Mouse (Mus musculus): ENCODE data around the gene Atpaf2.

DNA sequence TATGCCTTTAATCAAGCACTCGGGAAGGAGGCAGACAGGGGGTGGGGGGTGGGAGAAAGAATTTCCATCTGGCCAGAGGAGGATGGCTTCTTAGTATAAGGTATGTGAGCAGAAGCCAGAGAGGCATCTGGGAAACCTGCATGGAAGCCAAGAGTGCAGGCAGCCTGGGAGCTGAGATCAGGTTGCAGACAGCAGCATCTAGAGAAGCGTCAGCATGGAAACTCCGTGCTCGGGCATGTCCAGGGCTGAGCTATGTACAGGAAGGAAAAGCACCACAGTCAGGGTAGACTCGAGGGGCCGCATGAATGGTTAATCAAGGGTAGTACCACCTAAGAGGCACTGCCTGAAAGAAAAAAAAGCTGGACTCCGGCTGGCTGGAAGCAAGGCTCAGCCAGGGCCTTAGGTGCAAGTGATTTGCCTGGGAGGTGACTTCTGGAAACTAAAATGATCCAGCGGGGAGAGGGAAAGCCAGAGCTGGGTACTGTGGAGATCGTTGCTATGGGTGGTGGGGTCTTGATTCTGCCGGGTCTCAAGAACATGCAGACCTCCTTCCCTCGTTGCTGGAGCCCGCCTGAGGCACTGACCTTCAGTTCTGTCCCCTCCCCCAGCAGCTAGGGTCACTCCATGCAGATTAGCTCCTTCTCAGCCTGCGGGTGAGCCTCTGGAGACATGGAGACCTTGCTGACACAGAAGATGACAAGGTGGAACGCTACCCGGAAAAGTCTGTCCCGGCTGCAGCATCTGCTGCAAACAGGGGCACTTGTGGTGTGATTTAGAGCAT lies 51.8 kb downstream of the Atpaf2 start:
- no peak for TF ChIP-seq CTCF (IDR thresholded peaks at IDR 0.05; ENCODE audit: insufficient read depth, low read depth, low read length)
- TF ChIP-seq POLR2A (IDR thresholded peaks at IDR 0.05; ENCODE audit: insufficient read depth, low read depth, low read length) = no peak
